Mouse (Mus musculus): ENCODE measurements around the gene Tfe3. TPM values are rescaled to one million over a fixed set of nuclear protein-coding genes. Genes with fewer than 3 reads are reported as not detected.

The Tfe3 gene
- polyA plus RNA-seq, 2 experiments: 4.7 to 5.7 TPM

DNA sequence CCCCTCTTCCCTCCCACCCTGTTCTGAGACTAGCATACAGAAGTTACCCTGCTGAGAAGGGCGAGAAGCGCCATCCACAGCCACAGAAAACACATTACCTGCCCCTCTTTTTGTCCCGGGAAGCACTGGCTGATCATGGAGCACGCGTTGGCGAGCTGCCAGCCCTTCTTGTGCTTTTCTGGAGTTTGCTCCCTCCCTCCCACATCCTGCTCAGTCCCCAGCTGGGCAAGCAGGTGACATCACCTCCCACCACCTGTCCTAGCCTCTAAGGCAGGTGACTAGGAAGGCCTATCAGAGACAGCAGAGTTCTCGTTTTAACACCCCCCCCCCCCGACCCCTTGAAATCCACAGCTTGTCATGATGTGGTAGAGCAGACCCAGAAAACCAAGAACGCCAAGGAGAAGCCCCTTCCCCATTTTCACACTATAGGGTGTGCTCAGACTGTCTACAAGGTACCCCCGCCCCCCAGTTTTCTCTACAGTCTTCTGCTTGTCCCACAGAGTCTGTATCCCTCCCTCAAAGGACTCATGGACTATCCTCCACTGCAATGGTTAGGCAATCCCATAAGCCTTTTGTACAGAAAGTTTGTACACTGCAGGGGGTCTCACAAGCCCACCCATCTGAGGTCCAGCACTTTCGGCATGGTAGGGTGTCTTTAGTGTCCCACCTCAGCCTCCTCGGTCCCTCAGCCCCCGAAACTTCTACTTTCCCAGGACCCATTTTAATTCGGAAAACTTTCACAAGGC, 22.9 kb upstream of the Tfe3 start:
- Histone ChIP-seq H3K9ac (replicated peaks) (no peak overlapping the region), H3K4me2 (ENCODE audit: low read depth) (no peak overlapping the region)
- WGBS (ENCODE audit: insufficient replicate concordance): 67% methylated on average over 13 of the region's 14 CpGs

GRCm38 (mm10) chrX:7740082-7740819, 22.1 kb upstream of the Tfe3 start:
- no peak overlapping the region for H3K27ac ChIP-seq
- peak overlapping the region; percentile 24; the same call in 1 of the 2 replicates for H3K4me2 ChIP-seq (ENCODE audit: low read depth)
- DNase-seq (ENCODE audit: low read depth in 3 of 3, low spot score in 3 of 3) (no peak), ATAC-seq (ENCODE audit: insufficient read depth) (no peak)
- no peaks in the 10 kb centered on the region for H3K27me3 ChIP-seq (ENCODE audit: control insufficient read depth, insufficient read depth, low read length)
- peaks cover 0 to 12% of the 10 kb centered on the region in 2 experiments; a peak in 2 of 4 replicates for H3K4me1 ChIP-seq (replicated peaks; ENCODE audit: control insufficient read depth in 2 of 2, insufficient read depth in 2 of 2, low read length in 1 of 2)
- 51% methylated on average over 10 of the region's 10 CpGs for WGBS (ENCODE audit: insufficient replicate concordance)
- H3K4me3 ChIP-seq (ENCODE audit: insufficient read depth in 1 of 2, low read depth in 2 of 2, low read length in 2 of 2): no peak overlapping the region
- no peak overlapping the region for H3K9ac ChIP-seq (replicated peaks)
- H3K9me3 ChIP-seq (ENCODE audit: control insufficient read depth, low read length): no peaks in the 10 kb centered on the region
- TF ChIP-seq CTCF (IDR thresholded peaks at IDR 0.05; ENCODE audit: low read depth) (no peak), EP300 (IDR thresholded peaks at IDR 0.05; ENCODE audit: low read depth) (no peak)
- no peaks in the 10 kb centered on the region for H3K36me3 ChIP-seq (replicated peaks; ENCODE audit: control insufficient read depth, insufficient read depth, low read depth)

More for the DNA sequence above, 22.9 kb upstream of the Tfe3 start:
- Histone ChIP-seq H3K9me3 (ENCODE audit: control insufficient read depth, low read length) (no peaks in the 10 kb centered on the region), H3K27ac (no peak overlapping the region), H3K36me3 (replicated peaks; ENCODE audit: control insufficient read depth, insufficient read depth, low read depth) (no peaks in the 10 kb centered on the region), H3K4me1 (replicated peaks; ENCODE audit: control insufficient read depth in 2 of 2, insufficient read depth in 2 of 2, low read length in 1 of 2) (peaks cover 0 to 12% of the 10 kb centered on the region in 2 experiments; a peak in 2 of 4 replicates), H3K27me3 (ENCODE audit: control insufficient read depth, insufficient read depth, low read length) (no peaks in the 10 kb centered on the region), H3K4me3 (ENCODE audit: insufficient read depth in 1 of 2, low read depth in 2 of 2, low read length in 2 of 2) (no peak overlapping the region)
- DNase-seq (ENCODE audit: low read depth in 3 of 3, low spot score in 3 of 3): no peak
- peak; percentile 64 for ATAC-seq (ENCODE audit: insufficient read depth)
- TF ChIP-seq EP300 (IDR thresholded peaks at IDR 0.05; ENCODE audit: low read depth) (no peak), CTCF (IDR thresholded peaks at IDR 0.05; ENCODE audit: low read depth) (no peak)

GRCm38 (mm10) chrX:7741103-7741502, 21.3 kb upstream of the Tfe3 start:
- TF ChIP-seq EP300 (IDR thresholded peaks at IDR 0.05; ENCODE audit: low read depth) (no peak), CTCF (IDR thresholded peaks at IDR 0.05; ENCODE audit: low read depth) (no peak)
- ATAC-seq (ENCODE audit: insufficient read depth) (peak; percentile 27; the same call in 1 of the 2 replicates), DNase-seq (ENCODE audit: low read depth in 3 of 3, low spot score in 3 of 3) (no peak)
- Histone ChIP-seq H3K27me3 (ENCODE audit: control insufficient read depth, insufficient read depth, low read length) (no peaks in the 10 kb centered on the region), H3K4me3 (ENCODE audit: insufficient read depth in 1 of 2, low read depth in 2 of 2, low read length in 2 of 2) (no peak overlapping the region), H3K9me3 (ENCODE audit: control insufficient read depth, low read length) (no peaks in the 10 kb centered on the region), H3K4me1 (replicated peaks; ENCODE audit: control insufficient read depth in 2 of 2, insufficient read depth in 2 of 2, low read length in 1 of 2) (peaks cover 0 to 12% of the 10 kb centered on the region in 2 experiments; a peak in 2 of 4 replicates), H3K36me3 (replicated peaks; ENCODE audit: control insufficient read depth, insufficient read depth, low read depth) (no peaks in the 10 kb centered on the region), H3K27ac (no peak overlapping the region), H3K9ac (replicated peaks) (no peak overlapping the region), H3K4me2 (ENCODE audit: low read depth) (peak overlapping the region; percentile 24; the same call in 1 of the 2 replicates)
- WGBS (ENCODE audit: insufficient replicate concordance): 37% methylated on average over 5 of the region's 5 CpGs

GRCm38 (mm10) chrX:7743470-7743869, 18.9 kb upstream of the Tfe3 start:
- WGBS (ENCODE audit: insufficient replicate concordance): 46% methylated on average over 5 of the region's 5 CpGs
- no peak for DNase-seq (ENCODE audit: low read depth in 3 of 3, low spot score in 3 of 3)
- Histone ChIP-seq H3K4me2 (ENCODE audit: low read depth) (no peak overlapping the region), H3K9me3 (ENCODE audit: control insufficient read depth, low read length) (no peaks in the 10 kb centered on the region), H3K4me1 (replicated peaks; ENCODE audit: control insufficient read depth in 2 of 2, insufficient read depth in 2 of 2, low read length in 1 of 2) (peaks cover 0 to 12% of the 10 kb centered on the region in 2 experiments; a peak in 2 of 4 replicates), H3K36me3 (replicated peaks; ENCODE audit: control insufficient read depth, insufficient read depth, low read depth) (no peaks in the 10 kb centered on the region), H3K27ac (no peak overlapping the region), H3K9ac (replicated peaks) (no peak overlapping the region), H3K27me3 (ENCODE audit: control insufficient read depth, insufficient read depth, low read length) (no peaks in the 10 kb centered on the region), H3K4me3 (ENCODE audit: insufficient read depth in 1 of 2, low read depth in 2 of 2, low read length in 2 of 2) (no peak overlapping the region)
- TF ChIP-seq CTCF (IDR thresholded peaks at IDR 0.05; ENCODE audit: low read depth) (peak; percentile 67), EP300 (IDR thresholded peaks at IDR 0.05; ENCODE audit: low read depth) (no peak)
- no peak for ATAC-seq (ENCODE audit: insufficient read depth)

GRCm38 (mm10) chrX:7744940-7745339, 17.4 kb upstream of the Tfe3 start:
- TF ChIP-seq CTCF (IDR thresholded peaks at IDR 0.05; ENCODE audit: low read depth) (no peak), EP300 (IDR thresholded peaks at IDR 0.05; ENCODE audit: low read depth) (no peak)
- WGBS (ENCODE audit: insufficient replicate concordance): 32% methylated on average over 1 of the region's 1 CpGs
- H3K27me3 ChIP-seq (ENCODE audit: control insufficient read depth, insufficient read depth, low read length): no peaks in the 10 kb centered on the region
- DNase-seq (ENCODE audit: low read depth in 3 of 3, low spot score in 3 of 3): no peak
- H3K4me2 ChIP-seq (ENCODE audit: low read depth): no peak overlapping the region
- no peaks in the 10 kb centered on the region for H3K9me3 ChIP-seq (ENCODE audit: control insufficient read depth, low read length)
- H3K27ac ChIP-seq: no peak overlapping the region
- no peak for ATAC-seq (ENCODE audit: insufficient read depth)
- no peak overlapping the region for H3K9ac ChIP-seq (replicated peaks)
- no peak overlapping the region for H3K4me3 ChIP-seq (ENCODE audit: insufficient read depth in 1 of 2, low read depth in 2 of 2, low read length in 2 of 2)
- peaks cover 0 to 10% of the 10 kb centered on the region in 2 experiments; a peak in 2 of 4 replicates for H3K4me1 ChIP-seq (replicated peaks; ENCODE audit: control insufficient read depth in 2 of 2, insufficient read depth in 2 of 2, low read length in 1 of 2)
- H3K36me3 ChIP-seq (replicated peaks; ENCODE audit: control insufficient read depth, insufficient read depth, low read depth): no peaks in the 10 kb centered on the region

Measured in liver, embryonic 14.5 days (tissue).